Mouse (Mus musculus): ENCODE measurements around the gene Pkdcc. TPM values are rescaled to one million over a fixed set of nuclear protein-coding genes. Genes with fewer than 3 reads are reported as not detected.

Pkdcc gene
- polyA plus RNA-seq, 1 experiment from 2014 or later, result 18.7 TPM

- no peaks in the 10 kb centered on the region for H3K9me3 ChIP-seq (ENCODE audit: control insufficient read depth, low read length)
- H3K4me2 ChIP-seq (ENCODE audit: low read depth, low read length), result peak overlapping the region; percentile 92
- H3K27me3 ChIP-seq (replicated peaks; ENCODE audit: control insufficient read depth, insufficient read depth, low read length), result no peaks in the 10 kb centered on the region
- H3K4me1 ChIP-seq (ENCODE audit: control insufficient read depth, insufficient read depth, low read length), result peaks cover 67% of the 10 kb centered on the region
- no peak for ATAC-seq
- peak overlapping the region; percentile 94 for H3K27ac ChIP-seq (ENCODE audit: low read length)
- WGBS, result 61% methylated on average over 6 of the region's 6 CpGs
- H3K36me3 ChIP-seq (ENCODE audit: control insufficient read depth, insufficient read depth, low read length), result peaks cover 18% of the 10 kb centered on the region; the same call in 1 of the 2 replicates
- H3K4me3 ChIP-seq (ENCODE audit: low read length), result peak overlapping the region; percentile 94
- H3K9ac ChIP-seq (ENCODE audit: low read depth, low read length), result peak overlapping the region; percentile 100
Observed at GRCm38 (mm10) chr17:83218722-83219121, 3.6 kb downstream of the Pkdcc start.

- peaks cover 69% of the 10 kb centered on the region for H3K4me1 ChIP-seq (ENCODE audit: control insufficient read depth, insufficient read depth, low read length)
- no peak for ATAC-seq
- no peaks in the 10 kb centered on the region for H3K27me3 ChIP-seq (replicated peaks; ENCODE audit: control insufficient read depth, insufficient read depth, low read length)
- WGBS, result 39% methylated on average over 14 of the region's 14 CpGs
- H3K9ac ChIP-seq (ENCODE audit: low read depth, low read length), result peak overlapping the region; percentile 100
- no peaks in the 10 kb centered on the region for H3K9me3 ChIP-seq (ENCODE audit: control insufficient read depth, low read length)
- H3K36me3 ChIP-seq (ENCODE audit: control insufficient read depth, insufficient read depth, low read length), result peaks cover 26% of the 10 kb centered on the region
- peak overlapping the region; percentile 94 for H3K4me3 ChIP-seq (ENCODE audit: low read length)
- H3K27ac ChIP-seq (ENCODE audit: low read length), result peak overlapping the region; percentile 94
- H3K4me2 ChIP-seq (ENCODE audit: low read depth, low read length), result peak overlapping the region; percentile 92
Observed at GRCm38 (mm10) chr17:83219351-83220287, 4.5 kb downstream of the Pkdcc start.

- peak overlapping the region; percentile 57 for H3K9ac ChIP-seq (ENCODE audit: low read depth, low read length)
- no peaks in the 10 kb centered on the region for H3K9me3 ChIP-seq (ENCODE audit: control insufficient read depth, low read length)
- ATAC-seq, result no peak
- H3K4me1 ChIP-seq (ENCODE audit: control insufficient read depth, insufficient read depth, low read length), result peaks cover 70% of the 10 kb centered on the region
- H3K27ac ChIP-seq (ENCODE audit: low read length), result peak overlapping the region; percentile 94
- no peaks in the 10 kb centered on the region for H3K27me3 ChIP-seq (replicated peaks; ENCODE audit: control insufficient read depth, insufficient read depth, low read length)
- 73% methylated on average over 18 of the region's 18 CpGs for WGBS
- peak overlapping the region; percentile 10; the same call in 1 of the 2 replicates for H3K4me2 ChIP-seq (ENCODE audit: low read depth, low read length)
- no peak overlapping the region for H3K4me3 ChIP-seq (ENCODE audit: low read length)
- peaks cover 30% of the 10 kb centered on the region for H3K36me3 ChIP-seq (ENCODE audit: control insufficient read depth, insufficient read depth, low read length)
Observed at GRCm38 (mm10) chr17:83220954-83221538, 6.0 kb downstream of the Pkdcc start.

GRCm38 (mm10) chr17:83221611-83222500, 6.8 kb downstream of the Pkdcc start:
- 61% methylated on average over 13 of the region's 13 CpGs for WGBS
- H3K36me3 ChIP-seq (ENCODE audit: control insufficient read depth, insufficient read depth, low read length), result peaks cover 30% of the 10 kb centered on the region
- H3K9ac ChIP-seq (ENCODE audit: low read depth, low read length), result peak overlapping the region; percentile 26

GRCm38 (mm10) chr17:83222705-83223104, 7.6 kb downstream of the Pkdcc start:
- peak; percentile 88 for ATAC-seq
- WGBS, result 24% methylated on average over 3 of the region's 3 CpGs
- H3K27me3 ChIP-seq (replicated peaks; ENCODE audit: control insufficient read depth, insufficient read depth, low read length), result no peaks in the 10 kb centered on the region
- peaks cover 67% of the 10 kb centered on the region for H3K4me1 ChIP-seq (ENCODE audit: control insufficient read depth, insufficient read depth, low read length)
- H3K9ac ChIP-seq (ENCODE audit: low read depth, low read length), result peak overlapping the region; percentile 40
- H3K36me3 ChIP-seq (ENCODE audit: control insufficient read depth, insufficient read depth, low read length), result peaks cover 30% of the 10 kb centered on the region
- H3K27ac ChIP-seq (ENCODE audit: low read length), result peak overlapping the region; percentile 94
- peak overlapping the region; percentile 34; the same call in 1 of the 2 replicates for H3K4me2 ChIP-seq (ENCODE audit: low read depth, low read length)
- H3K9me3 ChIP-seq (ENCODE audit: control insufficient read depth, low read length), result no peaks in the 10 kb centered on the region
- H3K4me3 ChIP-seq (ENCODE audit: low read length), result no peak overlapping the region

More at GRCm38 (mm10) chr17:83221611-83222500, 6.8 kb downstream of the Pkdcc start:
- peak; percentile 8 for ATAC-seq
- Histone ChIP-seq H3K4me3 (ENCODE audit: low read length) (no peak overlapping the region), H3K27me3 (replicated peaks; ENCODE audit: control insufficient read depth, insufficient read depth, low read length) (no peaks in the 10 kb centered on the region), H3K4me2 (ENCODE audit: low read depth, low read length) (peak overlapping the region; percentile 4; the same call in 1 of the 2 replicates), H3K27ac (ENCODE audit: low read length) (peak overlapping the region; percentile 94), H3K4me1 (ENCODE audit: control insufficient read depth, insufficient read depth, low read length) (peaks cover 66% of the 10 kb centered on the region), H3K9me3 (ENCODE audit: control insufficient read depth, low read length) (no peaks in the 10 kb centered on the region)

GRCm38 (mm10) chr17:83224451-83224971, 9.4 kb downstream of the Pkdcc start:
- WGBS, result 59% methylated on average over 13 of the region's 13 CpGs
- no peak for ATAC-seq
- Histone ChIP-seq H3K4me2 (ENCODE audit: low read depth, low read length) (no peak overlapping the region), H3K27me3 (replicated peaks; ENCODE audit: control insufficient read depth, insufficient read depth, low read length) (no peaks in the 10 kb centered on the region), H3K4me3 (ENCODE audit: low read length) (no peak overlapping the region), H3K36me3 (ENCODE audit: control insufficient read depth, insufficient read depth, low read length) (peaks cover 30% of the 10 kb centered on the region), H3K27ac (ENCODE audit: low read length) (peak overlapping the region; percentile 45; the same call in 1 of the 2 replicates), H3K9me3 (ENCODE audit: control insufficient read depth, low read length) (no peaks in the 10 kb centered on the region), H3K9ac (ENCODE audit: low read depth, low read length) (0 out of 2 replicates have a peak overlapping the region, but pooled peaks have one; percentile 5), H3K4me1 (ENCODE audit: control insufficient read depth, insufficient read depth, low read length) (peaks cover 49% of the 10 kb centered on the region)

- H3K9me3 ChIP-seq (ENCODE audit: control insufficient read depth, low read length), result no peaks in the 10 kb centered on the region
- no peak overlapping the region for H3K4me2 ChIP-seq (ENCODE audit: low read depth, low read length)
- H3K27ac ChIP-seq (ENCODE audit: low read length), result 0 out of 2 replicates have a peak overlapping the region, but pooled peaks have one; percentile 15
- peaks cover 29% of the 10 kb centered on the region for H3K4me1 ChIP-seq (ENCODE audit: control insufficient read depth, insufficient read depth, low read length)
- H3K36me3 ChIP-seq (ENCODE audit: control insufficient read depth, insufficient read depth, low read length), result peaks cover 25% of the 10 kb centered on the region
- no peak for ATAC-seq
- H3K9ac ChIP-seq (ENCODE audit: low read depth, low read length), result no peak overlapping the region; the same call in 1 of the 2 replicates
- 67% methylated on average over 8 of the region's 8 CpGs for WGBS
- H3K27me3 ChIP-seq (replicated peaks; ENCODE audit: control insufficient read depth, insufficient read depth, low read length), result no peaks in the 10 kb centered on the region
- H3K4me3 ChIP-seq (ENCODE audit: low read length), result no peak overlapping the region
Observed at GRCm38 (mm10) chr17:83226395-83226986, 11.4 kb downstream of the Pkdcc start.

GRCm38 (mm10) chr17:83231357-83231756, 16.3 kb downstream of the Pkdcc start:
- Histone ChIP-seq H3K4me2 (ENCODE audit: low read depth, low read length) (no peak overlapping the region), H3K36me3 (ENCODE audit: control insufficient read depth, insufficient read depth, low read length) (no peaks in the 10 kb centered on the region), H3K27me3 (replicated peaks; ENCODE audit: control insufficient read depth, insufficient read depth, low read length) (no peaks in the 10 kb centered on the region), H3K9me3 (ENCODE audit: control insufficient read depth, low read length) (no peaks in the 10 kb centered on the region), H3K27ac (ENCODE audit: low read length) (no peak overlapping the region), H3K4me3 (ENCODE audit: low read length) (no peak overlapping the region), H3K9ac (ENCODE audit: low read depth, low read length) (no peak overlapping the region), H3K4me1 (ENCODE audit: control insufficient read depth, insufficient read depth, low read length) (0 out of 2 replicates have a peak, but pooled peaks cover 2% of the 10 kb centered on the region)
- WGBS, result 49% methylated on average over 11 of the region's 11 CpGs
- ATAC-seq, result no peak

Data from intestine, embryonic 16.5 days (tissue).